Mouse (Mus musculus): ENCODE data around the gene Itgal.
"Not testable (repeated sequence)": the region's sequence is repeated elsewhere in the genome, so short reads cannot be mapped to it uniquely, and the experiment has no call there.

The Itgal gene

DNA sequence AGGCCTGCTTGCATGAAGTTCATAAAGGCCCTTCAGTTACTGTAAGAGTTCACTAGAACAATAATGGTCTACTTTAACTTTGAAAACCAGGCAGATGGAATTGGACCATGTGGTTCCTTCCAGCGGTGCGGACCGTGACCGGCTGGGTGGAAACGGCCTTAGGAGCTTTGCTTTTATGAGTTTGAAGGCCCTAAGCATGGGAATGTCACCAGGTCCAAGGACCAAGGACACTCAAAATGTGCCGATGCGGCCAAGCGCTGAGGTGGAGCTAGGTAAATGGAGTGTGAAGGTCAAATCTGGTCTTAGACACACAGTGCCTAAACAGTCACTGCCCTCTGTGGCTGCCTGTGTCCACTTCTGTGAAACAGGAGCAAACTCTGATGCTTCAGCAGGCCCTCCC lies 45.3 kb downstream of the Itgal start:
- in situ Hi-C loops (cut with MboI, MseI): loop anchor here (5.0 kb wide), 1 partner anchor 79 kb away; the partner anchor contains the start of gene Dctpp1 (in 2 of the 2)

DNA sequence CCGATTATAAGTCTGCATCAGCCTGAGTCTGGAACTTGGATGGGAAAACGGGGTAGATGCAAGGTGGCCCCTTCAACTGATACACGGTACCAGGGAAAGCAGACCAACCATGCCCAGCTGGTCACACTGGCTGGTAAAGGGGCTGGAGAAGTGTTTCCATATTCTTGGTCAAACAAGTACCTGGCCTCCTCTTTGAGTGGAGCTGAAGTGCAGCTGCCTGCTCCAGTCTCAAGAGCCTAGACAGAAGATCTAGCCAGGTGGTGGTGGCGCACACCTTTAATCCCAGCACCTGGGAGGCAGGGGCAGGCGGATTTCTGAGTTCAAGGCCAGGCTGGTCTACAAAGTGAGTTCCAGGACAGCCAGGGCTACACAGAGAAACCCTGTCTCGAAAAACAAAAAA lies 45.8 kb downstream of the Itgal start:
- in situ Hi-C loops (cut with MboI, MseI): loop anchor here (5.0 kb wide), 1 partner anchor 80 kb away; the partner anchor contains the start of gene Dctpp1 (in 2 of the 2)

DNA sequence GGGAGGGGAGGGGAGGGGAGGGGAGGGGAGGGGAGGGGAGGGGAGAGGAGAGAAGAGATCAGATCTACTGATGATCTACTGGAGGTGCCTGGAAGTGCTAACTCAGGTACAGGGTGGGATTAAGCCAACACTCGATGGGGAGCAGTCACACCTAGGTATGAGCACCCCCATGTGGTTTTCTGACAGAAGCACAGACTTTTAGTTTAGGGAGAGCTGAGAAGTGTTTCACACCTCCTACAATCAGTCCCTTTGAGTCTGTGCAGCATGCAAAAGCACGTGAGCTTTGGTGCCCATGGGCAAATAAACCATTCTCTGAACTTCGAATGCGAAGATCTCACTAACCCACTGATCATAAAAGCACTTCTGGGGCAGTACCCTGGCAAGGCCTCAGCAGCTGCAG lies 46.3 kb downstream of the Itgal start:
- in situ Hi-C loops (cut with MboI, MseI): loop anchor here (5.0 kb wide), 1 partner anchor 80 kb away; the partner anchor contains the start of gene Dctpp1 (in 2 of the 2)

DNA sequence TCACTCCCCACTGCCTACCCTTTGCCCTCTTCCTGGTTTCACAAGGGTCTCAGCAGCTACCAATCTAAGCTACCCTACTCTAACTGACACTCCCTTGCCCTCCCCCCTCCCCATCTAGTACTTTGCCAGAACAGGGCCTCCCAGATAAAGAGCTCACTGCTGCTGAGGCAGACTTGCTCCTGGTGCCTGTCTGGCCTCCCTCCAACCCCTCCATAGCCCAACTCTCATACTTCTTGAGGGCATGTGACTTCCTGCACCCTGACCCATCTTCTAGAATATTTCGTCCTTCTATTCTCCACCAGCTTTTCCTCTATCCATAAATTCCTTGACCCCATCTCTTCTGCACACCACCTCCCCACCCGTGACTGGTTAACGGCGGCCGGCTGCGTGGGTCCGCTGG lies 46.8 kb downstream of the Itgal start:
- in situ Hi-C loops (cut with MboI, MseI): loop anchor here (5.0 kb wide), 1 partner anchor 81 kb away; the partner anchor contains the start of gene Dctpp1 (in 2 of the 2)

DNA sequence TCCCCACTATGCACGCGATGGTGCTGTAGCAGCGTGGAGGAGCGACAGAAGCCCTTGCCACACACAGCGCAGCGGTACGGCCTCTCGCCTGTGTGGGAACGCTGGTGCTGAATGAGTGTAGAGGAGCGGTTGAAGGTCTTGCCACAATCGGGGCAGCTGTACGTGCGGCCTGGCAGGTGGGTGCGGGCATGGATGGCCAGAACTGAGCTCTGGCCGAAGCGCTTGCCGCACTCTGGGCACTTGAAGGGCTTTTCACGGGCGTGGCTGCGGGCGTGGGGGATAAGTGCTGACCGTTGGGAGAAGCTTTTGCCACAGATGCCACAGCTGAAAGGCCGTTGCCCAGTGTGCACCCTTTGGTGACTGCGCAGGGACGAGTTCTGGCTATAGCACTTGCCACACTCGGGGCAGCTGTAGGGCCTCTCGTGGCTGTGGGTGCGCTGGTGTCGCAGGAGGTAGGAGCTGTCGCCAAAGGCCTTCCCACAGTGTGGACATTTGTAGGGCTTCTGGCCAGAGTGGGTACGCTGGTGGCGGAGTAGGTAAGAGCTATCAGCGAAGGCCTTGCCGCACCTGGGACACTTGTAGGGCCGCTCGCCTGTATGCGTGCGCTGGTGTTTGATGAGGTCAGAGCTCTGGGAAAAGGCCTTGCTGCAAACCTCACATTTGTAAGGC lies 47.4 kb downstream of the Itgal start:
- in situ Hi-C loops (cut with MboI, MseI): loop anchor here (5.0 kb wide), 1 partner anchor 81 kb away; the partner anchor contains the start of gene Dctpp1 (in 2 of the 2)

DNA sequence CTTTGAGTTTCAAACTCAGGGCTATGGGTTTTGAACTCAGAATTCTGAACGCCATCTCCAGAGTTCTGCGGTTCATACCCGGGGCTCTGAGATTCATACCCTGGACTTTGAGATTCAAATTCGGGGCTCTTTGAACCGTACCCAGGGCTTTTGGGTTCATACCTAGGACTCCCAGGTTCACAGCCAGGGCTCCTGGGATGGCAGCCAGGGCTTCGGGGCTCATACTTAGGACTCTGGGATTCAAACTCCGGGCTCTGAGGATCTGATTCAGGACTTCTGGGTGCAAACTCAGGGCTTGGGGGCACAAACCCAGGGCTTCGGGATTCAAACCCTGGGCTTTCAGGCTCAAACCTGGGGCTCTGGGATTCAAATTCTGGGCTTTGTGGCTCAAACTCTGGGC lies 48.3 kb downstream of the Itgal start:
- in situ Hi-C loops (cut with MboI, MseI): loop anchor here (5.0 kb wide), 1 partner anchor 82 kb away; the partner anchor contains the start of gene Dctpp1 (in 2 of the 2)

DNA sequence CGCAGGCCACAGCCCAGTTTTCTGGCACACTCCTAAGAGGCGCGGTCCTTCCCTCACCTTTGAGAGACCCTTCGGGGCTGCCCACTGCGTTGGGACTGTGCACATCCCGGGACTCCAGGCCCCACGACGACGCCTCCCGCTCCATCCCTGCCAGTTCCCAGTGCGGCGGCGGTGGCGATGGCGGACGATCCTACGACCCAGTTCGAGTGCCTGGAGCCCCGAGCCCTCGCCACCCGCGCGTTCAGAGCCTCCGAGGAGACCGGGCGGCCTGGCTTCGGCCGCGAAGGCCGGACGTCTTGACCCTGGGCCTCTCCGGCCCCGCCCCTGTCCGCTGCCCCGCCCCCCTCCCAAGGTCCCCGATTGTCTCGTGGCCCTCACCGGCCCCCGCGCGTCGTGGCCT lies 49.0 kb downstream of the Itgal start:
- in situ Hi-C loops (cut with MboI, MseI): no loop called here

DNA sequence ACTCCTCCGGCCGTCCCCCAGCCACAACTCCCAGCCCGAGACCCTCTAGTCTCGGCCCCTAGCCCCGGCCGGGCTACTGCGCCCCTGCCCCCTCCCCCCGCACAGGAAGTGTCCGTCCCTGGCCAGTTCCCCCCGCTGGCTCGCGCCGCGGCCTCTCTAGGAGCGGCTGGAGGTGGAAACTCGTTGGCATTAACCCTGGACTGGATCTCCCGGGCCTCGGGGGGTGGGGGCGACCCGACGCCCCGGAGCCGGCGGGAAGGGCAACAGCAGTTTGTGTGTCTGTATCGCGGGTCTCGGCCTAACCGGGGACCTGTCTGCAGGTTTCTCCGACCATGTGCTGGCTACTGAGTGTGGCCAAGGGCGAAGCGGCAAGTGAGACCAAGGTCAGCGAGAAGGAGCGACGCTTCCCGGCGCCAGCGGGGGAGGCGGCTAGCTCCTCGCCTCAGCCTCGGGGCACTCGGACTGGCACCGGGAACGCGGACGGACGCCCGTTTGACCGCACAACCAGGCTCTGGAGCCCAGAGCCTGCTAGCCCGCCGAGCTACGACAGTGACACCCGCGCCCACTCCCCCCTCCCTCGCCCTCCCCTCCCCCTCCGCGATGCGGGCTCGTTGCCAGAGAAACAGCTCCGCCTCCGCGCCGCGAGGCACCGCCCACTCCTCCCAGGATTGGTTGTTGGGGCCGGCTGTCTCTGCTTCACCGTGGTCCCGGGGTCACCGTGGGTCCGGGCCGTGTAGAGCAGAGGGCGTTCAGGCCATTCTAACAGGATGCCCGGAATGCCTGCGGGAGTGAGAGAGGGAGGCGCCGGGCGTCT lies 49.7 kb downstream of the Itgal start, which contains the start of gene Zfp768:
TSS of gene Zfp768 (minus strand) at position 78 of the 814 bp plus-strand sequence.
- in situ Hi-C loops (cut with MboI, MseI): no loop called here

DNA sequence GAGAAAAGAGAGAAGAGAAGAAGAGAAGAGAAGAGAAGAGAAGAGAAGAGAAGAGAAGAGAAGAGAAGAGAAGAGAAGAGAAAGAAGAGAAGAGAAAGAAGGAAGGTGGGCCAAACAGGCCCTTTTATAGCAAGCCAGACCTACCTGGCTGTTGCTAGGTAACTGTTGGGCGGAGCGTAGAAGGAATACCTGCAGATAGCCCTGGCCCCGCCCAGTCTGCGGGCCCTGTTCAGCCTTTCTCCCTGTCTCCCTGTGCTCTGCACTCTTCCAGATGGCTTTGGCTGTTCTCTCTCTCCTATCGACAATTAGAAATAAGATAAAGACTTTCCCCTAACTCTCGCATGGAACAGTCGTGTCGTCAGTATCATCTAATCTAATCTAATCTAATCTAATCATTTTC lies 50.6 kb downstream of the Itgal start:
- in situ Hi-C loops (cut with MboI, MseI): no loop called here

DNA sequence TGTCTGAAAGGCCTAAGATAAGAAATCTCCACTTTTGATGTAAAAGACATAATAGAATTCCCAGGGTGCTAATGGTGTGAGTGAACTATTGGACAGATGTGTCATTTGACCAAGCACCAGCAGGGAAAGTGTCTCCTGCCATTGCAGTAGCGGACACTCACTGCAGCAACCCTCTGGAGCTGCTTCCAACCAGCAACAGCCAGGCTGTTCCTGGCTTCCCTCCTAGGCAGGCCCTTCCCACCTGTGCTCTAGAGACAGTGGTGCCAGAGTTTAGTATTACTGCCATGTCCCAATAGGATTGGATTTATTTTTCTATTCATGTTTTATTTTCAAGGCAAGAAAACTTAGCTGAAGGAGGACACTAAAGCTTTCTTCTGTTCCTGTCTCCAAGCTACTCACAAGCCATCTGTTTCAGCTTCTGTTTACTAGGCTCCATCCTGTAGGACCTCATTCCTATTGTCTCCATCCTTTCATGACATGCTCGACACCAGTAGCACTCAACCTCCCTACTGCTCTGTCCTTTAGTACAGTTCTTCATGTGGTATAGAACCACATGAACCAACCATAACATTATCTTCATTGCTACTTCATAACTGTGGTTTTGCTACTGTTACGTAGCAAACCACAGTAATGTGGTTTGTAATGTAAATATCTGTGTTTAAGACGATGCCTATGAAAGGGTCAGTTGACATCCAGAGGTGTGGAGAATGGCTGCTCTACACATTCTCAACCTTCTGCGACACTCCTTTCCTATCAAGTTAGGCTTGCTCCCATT lies 55.4 kb downstream of the Itgal start:
- in situ Hi-C loops (cut with MboI, MseI): no loop called here

DNA sequence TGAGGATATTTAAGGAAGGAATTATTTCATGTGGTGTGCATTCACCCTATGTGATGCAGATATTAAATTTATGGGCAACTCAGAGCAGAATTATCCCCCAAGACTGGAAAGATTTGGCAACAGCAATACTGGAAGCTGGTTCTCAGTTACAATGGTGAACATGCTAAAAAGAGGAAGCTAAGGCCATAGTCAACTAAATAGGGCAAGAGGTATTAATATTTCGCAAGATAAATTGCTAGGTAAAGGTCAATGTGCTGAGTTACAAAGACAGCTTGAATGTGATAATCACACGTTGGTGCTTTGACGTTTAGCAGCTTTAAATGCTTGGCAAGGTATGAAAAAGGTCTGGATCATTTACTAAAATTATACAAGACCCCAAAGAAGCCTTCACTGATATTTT lies 59.7 kb downstream of the Itgal start:
- in situ Hi-C loops (cut with MboI, MseI): loop anchor here in 1 of 2 experiments (5.0 kb wide), 1 partner anchor 102 kb away; the partner anchor contains the start of gene Prr14

DNA sequence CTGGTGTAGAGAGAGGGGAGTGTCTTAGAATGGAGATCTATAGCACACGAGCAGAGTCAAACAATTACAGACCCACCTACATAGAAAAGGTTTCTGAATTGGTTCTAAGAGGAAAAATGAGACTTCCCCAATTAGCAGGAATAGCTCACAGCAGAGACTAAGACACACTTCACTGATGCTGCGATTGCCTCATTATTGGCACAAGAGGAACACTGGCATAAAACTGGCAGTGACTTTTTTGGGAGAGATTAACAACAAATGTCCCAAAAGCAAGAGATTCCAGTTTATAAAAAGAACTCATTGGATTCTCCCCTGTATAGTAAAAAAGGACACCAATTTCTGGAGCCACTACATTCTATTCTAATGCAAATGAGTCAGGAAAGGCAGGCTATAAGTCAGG lies 61.8 kb downstream of the Itgal start:
- in situ Hi-C loops (cut with MboI, MseI): loop anchor here in 1 of 2 experiments (5.0 kb wide), 1 partner anchor 99 kb away; the partner anchor contains the start of gene Prr14

DNA sequence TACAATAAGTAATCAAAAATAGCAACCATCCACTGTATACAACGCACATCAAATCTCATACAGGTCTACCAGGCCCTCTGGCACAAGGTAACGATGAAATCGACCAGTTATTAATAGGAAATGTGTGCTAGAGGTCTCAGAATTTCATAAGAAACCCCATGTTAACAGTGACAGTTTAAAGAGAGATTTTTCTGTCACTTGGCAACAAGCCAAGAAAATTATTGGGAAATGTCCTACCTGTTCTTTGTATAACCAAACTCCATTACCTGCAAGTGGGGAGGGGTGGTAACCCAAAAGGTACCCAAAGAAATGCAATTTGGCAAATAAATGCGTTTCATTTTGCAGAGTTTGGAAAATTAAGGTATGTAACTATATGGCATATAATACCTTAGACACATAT lies 62.4 kb downstream of the Itgal start:
- in situ Hi-C loops (cut with MboI, MseI): loop anchor here in 1 of 2 experiments (5.0 kb wide), 1 partner anchor 99 kb away; the partner anchor contains the start of gene Prr14

DNA sequence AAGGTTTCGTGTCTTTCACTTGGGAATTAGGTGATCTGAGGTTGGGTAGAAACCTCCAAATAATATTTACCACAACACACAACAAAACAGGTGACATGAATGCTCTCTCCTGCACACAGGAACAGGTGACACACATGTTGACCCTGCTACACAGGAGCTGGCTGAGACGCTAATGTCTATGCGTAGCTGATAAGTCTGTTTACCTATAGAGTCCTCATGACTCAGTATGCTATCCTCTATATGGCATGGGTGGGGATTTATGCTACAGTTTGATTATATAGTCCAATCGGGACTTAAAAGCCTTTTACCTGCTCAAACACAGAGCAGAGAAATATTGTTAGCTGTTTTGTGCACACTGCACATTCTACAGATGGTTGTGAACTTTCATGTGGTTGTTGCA lies 64.2 kb downstream of the Itgal start:
- in situ Hi-C loops (cut with MboI, MseI): loop anchor here (5.0 kb wide), 3 partner anchors 57 to 147 kb away; no protein-coding TSS in a partner anchor

DNA sequence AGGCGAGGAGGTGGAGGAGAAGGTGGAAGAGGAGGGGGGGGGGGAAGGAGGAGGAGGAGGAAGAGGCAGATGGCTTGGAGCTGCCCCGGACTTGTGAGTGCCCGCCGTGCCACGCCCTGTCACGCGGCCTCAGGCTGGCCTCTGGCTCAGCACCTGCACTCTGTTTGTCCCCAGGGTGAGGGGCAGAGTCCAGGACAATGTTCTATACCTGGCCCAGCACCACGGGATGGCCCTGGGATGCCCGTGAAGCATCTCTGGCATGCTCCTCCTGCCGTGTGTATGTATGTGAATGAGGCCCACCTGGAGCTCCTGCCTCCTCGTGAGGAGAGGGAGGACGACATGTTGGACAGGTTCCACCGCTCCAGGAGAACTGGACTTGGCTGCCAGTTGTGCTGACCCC lies 65.4 kb downstream of the Itgal start:
- in situ Hi-C loops (cut with MboI, MseI): loop anchor here (5.0 kb wide), 3 partner anchors 56 to 146 kb away; no protein-coding TSS in a partner anchor

DNA sequence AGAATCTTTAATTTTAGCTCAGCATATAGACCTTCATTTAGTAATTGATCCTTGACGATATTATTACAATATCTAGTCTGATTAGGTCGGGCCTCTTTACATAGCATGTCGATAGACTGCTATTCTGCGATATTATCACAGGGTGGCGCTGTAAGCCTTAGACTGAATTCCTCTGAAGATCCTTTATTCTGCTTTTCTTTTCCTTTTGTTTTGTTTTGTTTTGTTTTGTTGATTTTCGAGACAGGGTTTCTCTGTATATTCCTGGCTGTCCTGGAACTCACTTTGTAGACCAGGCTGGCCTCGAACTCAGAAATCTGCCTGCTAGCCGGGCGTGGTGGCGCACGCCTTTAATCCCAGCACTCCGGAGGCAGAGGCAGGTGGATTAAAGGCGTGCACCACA lies 66.4 kb downstream of the Itgal start:
- in situ Hi-C loops (cut with MboI, MseI): loop anchor here (5.0 kb wide), 3 partner anchors 55 to 145 kb away; no protein-coding TSS in a partner anchor

DNA sequence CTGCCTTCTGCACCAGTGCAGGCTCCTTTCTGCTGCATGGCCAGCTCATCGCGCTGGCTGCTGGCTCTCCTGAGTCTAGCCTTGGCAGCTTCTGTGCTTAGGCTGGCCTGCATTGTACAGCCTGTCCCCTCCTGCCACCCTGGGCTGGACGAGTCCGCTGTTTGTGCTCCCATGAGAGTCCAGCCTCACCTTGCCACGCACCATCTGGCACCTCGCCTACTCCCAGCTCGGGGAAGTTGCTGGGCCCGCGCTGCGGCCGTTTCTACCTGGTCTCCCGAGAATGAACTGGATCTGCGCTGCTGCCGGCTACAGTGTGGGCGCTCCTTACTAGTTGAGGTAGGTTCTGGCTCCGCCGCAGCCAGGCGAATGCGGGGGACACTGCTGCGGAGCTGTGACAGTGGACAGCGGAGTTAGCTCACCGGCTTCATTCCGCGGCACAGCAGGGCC lies 67.4 kb downstream of the Itgal start:
- in situ Hi-C loops (cut with MboI, MseI): loop anchor here (5.0 kb wide), 3 partner anchors 54 to 144 kb away; no protein-coding TSS in a partner anchor

DNA sequence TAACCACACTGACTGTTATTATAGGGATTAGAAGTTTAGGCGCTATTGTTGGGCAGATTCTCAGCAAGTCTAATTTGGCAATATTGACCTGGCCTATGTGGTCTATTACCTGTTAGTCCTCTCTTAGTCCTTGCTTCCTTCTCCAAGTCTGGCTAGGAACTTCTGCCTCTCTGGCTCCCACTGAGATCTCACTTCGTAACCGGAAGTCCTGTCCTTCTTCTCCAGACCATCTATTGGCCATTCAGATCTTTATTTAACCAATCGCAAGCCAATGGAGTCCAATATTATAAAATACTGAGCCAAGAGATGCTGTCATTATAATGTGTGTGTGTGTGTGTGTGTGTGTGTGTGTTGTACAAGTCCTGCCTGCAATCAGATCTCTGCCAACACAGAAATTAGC lies 68.1 kb downstream of the Itgal start:
- in situ Hi-C loops (cut with MboI, MseI): loop anchor here (5.0 kb wide), 3 partner anchors 53 to 143 kb away; no protein-coding TSS in a partner anchor

DNA sequence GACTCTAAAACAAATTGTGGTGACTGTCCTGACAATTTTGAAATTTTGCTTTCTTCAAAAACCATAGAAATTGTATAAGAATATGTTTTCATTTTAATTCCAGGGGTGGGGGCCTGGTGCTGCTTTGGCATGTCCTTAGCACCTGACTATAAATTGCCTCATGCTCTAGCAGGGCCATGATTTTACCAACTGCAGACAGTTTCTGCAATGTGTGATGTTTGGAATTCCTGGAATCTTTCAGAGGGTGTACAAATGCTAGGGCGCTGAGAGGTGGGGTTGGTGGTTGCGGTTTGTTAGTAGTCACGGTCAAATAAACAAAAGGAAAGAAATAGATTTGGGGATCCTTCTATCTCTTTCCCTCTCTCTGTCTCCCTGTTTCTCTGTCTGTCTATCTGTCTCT lies 70.2 kb downstream of the Itgal start:
- in situ Hi-C loops (cut with MboI, MseI): loop anchor here in 1 of 2 experiments (5.0 kb wide), 2 partner anchors 36 to 121 kb away; no protein-coding TSS in a partner anchor

DNA sequence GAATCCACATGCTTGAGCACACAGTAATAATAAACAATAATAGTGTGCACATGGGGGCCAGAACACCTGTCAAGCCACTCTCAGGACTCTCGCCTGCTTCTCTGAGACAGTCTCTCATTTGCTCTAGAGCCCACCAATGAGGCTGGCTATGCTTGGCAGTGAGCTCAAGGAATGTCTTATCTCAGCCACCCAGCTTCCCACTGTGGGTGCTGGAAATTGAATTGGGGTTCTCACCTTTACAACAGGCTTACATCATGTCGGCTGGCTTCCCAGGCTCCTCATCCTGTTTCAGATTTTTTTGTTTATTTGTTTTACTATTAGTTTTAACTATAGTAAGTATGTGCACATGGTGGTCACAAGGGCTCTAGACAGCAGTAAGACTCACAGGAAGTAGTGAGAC lies 75.2 kb downstream of the Itgal start:
- in situ Hi-C loops (cut with MboI, MseI): no loop called here

DNA sequence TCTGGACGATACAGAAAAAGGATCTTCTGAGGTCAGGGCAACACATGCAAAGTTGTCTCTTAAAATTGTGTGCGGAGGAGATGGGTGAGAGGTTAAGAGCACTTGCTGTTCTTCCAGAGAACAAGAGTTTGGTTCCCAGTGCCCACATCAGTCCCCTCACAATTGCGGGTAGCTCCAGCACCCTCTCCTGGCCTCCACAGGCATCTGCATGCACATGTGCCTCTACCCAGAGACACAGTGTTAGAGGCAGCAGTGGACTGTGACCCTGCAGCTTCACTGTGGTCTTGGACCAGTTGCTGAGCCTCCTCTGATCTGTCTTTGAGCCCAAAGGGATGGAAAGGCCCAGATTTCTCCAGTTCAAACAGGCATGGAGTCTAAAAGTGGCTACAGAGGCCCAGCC lies 75.8 kb downstream of the Itgal start:
- in situ Hi-C loops (cut with MboI, MseI): not testable (repeated sequence)

All from T-helper 17 cell (primary cell).